Mouse (Mus musculus) liver, embryonic 14.5 days (tissue): ENCODE results near the gene Ccdc167.

Experiments used
- CTCF ChIP-seq: IDR thresholded peaks from 2 replicates; pipeline ENCODE4 v1.5.1; 2016; ENCODE audit warnings: antibody characterized with exemption, low read depth, control low read depth
- EP300 ChIP-seq: IDR thresholded peaks from 2 replicates; pipeline ENCODE4 v1.6.1; 2016; ENCODE audit warnings: antibody characterized with exemption, low read depth

DNA sequence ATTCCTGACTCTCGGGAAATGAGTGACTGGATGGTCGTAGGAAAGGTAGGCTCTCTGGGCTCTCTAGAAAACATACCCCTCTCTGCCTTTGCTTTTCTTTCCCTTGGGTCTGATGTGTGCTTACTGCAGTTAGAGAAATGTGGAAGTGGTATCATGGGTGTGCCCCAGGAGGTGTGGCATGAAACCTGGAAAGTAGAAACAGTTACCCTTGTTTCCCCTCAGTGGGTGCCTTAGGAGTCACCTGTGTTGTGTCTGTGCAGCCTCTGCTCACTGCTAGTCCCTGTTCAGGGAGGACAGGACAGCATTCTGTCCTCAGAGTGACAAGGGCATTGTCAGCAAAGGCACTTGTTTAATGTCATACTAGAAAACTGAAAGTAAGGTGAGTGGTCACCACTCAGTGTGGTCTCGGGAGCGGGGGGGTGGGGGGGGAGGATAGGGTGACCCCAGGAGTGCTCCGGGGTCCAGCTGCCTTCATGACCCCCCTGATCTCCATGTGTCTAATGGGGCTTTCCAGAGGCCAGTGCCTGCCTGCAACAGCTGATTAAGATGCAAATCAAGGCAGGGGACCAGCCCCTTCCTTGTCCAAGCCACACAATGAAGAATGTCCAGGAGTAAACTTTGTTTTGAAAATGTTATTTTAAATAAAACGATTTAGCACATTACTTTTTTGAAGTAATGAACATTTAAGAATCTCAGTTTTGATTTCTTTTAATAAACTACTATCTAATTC is 37.6 kb downstream of the Ccdc167 start:
- no peak for TF ChIP-seq CTCF
- TF ChIP-seq EP300: no peak
